Mouse (Mus musculus) neural tube, embryonic 10.5 days (tissue): ENCODE data around the gene Vwa7.
"Not testable (repeated sequence)": the region's sequence is repeated elsewhere in the genome, so short reads cannot be mapped to it uniquely, and the experiment has no call there.

ENCODE experiments used
- DNase-seq: peaks from one replicate; pipeline ENCODE4 v3.0.0-alpha.2; 2017; ENCODE audit warnings: low spot score; ENCODE audit errors: extremely low spot score

The Vwa7 gene

DNA sequence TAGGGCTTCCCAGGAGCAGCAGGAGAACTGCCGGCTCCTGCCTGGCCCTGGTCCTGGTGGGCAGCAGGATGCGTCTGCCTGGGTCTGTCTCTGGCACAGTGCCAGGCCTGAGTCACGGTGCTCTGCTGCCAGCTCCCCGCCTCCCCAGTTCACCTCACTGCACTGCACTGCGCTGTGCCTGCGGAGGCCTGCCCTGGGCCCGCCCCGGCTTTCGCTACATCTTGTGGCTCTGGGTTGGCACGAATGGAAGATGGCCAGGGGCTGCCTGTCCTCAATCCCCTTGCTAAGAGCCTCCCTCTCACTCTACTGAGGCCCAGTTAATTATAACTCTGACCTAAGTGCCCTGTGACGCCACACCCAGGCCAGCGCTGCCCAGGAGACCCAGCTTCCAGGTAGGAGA, at the start of gene Vwa7:
Vwa7 (plus strand) TSS at position 204 of the 400 bp plus-strand sequence.
- no peak for DNase-seq

DNA sequence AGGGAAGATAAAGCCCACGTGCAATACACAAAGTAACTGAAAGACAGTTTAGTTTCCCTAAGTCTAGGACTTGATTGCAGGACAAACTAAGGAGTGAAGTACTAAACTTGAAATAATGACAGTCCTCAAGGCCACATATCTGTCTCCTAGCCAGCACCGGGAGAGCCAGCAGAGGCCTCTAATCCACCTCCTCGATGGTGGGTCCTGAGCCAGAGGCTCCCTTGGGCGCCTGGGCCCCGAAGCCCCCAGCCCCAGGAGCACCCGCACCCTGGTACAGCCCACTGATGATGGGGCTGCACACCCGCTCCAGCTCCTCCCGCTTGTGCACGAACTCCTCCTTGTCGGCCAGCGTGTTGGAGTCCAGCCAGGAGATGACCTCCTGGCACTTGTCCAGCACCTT, 46.6 kb upstream of the Vwa7 start, which contains the start of gene Gm20481:
Gm20481 (plus strand) TSS at position 91 of the 400 bp plus-strand sequence.
- DNase-seq: not testable (repeated sequence)

DNA sequence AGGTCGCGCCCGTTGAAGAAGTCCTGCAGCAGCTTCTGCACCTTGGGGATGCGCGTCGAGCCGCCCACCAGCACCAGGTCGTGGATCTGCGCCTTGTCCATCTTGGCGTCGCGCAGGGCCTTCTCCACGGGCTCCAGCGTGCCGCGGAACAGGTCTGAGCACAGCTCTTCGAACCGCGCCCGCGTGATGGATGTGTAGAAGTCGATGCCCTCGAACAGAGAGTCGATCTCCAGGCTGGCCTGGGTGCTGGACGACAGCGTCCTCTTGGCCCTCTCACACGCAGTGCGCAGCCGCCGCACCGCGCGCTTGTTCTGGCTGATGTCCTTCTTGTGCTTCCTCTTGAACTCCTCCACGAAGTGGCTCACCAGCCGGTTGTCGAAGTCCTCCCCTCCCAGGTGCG, 45.5 kb upstream of the Vwa7 start:
- not testable (repeated sequence) for DNase-seq

DNA sequence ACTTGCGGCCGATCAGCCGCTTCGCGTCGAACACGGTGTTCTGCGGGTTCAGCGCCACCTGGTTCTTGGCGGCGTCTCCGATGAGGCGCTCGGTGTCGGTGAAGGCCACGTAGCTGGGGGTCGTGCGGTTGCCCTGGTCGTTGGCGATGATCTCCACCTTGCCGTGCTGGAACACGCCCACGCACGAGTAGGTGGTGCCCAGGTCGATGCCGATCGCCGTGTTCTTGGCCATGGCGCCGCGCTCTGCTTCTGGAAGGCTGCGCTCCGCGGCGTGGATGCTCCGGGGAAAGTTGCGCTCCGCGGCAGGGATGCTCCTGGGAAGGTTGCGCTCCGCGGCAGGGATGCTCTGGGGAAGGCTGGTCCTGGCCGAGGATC, 44.7 kb upstream of the Vwa7 start:
- not testable (repeated sequence) for DNase-seq

DNA sequence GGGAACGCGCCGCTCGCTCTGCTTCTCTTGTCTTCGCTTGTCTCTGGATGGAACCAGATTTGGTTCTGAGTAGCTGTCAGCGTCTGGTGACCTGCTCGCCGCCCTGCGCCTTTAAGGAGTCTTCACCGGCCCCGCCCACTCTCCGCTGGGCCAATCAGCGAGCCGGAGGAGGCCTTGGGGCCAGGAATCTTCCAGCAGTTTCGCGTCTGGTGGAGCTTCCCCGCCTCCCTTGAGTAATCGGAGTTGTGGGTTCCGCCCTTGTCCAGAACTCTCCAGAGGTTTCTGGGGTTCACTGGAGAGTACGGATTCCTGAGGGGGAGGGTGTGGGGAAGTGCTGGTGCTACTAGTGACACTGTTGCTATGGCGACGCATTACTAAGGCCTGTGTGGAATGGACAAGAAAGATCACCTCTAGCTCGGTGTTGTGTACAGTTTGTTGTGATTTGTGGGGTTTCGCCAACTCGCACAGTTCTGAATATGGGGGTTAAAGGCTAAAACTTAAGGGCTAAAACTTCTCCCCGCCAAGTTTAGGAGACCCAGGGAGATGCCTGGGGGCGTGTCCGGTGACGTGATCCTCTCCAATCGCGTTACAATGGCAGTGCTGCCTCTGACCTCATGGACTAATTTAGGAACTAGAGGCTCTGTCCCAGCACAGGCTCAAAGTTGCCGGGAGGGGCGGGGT, 44.2 kb upstream of the Vwa7 start, which contains the start of the genes Hspa1a and Hspa1l:
Hspa1a (minus strand) TSS at position 88 of the 681 bp plus-strand sequence.
Hspa1l (plus strand) TSS at position 635 of the 681 bp plus-strand sequence.
- peak; percentile 75 for DNase-seq

DNA sequence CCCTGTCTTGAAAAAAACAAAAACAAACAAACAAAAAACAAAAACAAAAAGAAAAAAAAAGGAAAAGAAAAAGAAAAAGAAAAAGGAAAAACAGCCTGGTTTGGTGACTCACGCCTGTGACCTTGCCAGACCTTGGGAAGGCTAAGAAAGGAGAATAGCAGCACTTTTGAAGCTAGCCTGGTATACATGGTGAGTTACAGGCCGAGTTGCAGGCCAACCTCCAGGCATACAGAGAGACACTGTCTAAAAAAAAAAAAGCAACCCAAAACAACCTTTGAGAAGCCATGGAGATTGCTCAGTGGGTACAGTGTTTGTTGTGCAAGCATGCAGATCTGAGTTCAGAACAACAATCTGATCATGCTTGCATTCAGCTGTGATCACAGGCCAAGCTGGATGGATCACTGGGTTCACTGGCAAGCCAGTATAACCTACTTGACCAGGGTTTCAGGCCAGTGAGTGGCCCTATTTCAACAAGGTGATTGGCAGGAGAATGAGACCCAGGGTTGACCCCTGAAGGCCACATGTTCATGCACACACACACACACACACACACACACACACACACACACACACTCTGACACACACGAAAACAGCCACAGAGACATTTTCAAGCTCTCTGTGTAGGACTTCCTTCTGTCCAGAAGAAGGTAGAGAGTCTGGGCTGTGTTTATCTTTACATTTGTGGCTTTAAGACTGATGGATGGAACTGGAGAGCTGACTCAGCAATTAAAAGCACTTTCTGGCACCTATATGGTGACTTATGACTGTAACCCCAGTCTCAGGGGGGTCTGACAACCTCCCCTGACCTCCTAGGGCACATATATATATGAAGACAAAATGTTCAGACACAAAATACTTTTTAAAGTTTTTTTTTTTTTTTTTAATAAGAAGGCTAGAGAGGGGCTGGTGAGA, 40.5 kb upstream of the Vwa7 start:
- no peak for DNase-seq

DNA sequence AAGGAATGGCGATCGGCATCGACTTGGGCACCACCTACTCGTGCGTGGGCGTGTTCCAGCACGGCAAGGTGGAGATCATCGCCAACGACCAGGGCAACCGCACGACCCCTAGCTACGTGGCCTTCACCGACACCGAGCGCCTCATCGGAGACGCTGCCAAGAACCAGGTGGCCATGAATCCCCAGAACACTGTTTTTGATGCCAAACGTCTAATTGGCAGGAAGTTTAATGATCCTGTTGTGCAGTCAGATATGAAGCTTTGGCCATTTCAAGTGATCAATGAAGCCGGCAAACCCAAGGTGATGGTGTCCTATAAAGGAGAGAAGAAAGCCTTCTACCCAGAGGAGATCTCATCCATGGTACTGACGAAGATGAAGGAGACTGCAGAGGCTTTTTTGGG, 39.4 kb upstream of the Vwa7 start:
- DNase-seq: no peak

DNA sequence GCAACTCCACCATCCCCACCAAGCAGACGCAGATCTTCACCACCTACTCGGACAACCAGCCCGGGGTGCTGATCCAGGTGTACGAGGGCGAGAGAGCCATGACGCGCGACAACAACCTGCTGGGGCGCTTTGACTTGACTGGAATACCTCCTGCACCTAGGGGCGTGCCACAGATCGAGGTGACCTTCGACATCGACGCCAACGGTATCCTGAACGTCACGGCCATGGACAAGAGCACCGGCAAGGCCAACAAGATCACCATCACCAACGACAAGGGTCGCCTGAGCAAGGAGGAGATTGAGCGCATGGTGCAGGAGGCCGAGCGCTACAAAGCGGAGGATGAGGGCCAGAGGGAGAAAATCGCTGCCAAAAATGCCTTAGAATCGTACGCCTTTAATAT, 38.1 kb upstream of the Vwa7 start:
- DNase-seq: no peak

DNA sequence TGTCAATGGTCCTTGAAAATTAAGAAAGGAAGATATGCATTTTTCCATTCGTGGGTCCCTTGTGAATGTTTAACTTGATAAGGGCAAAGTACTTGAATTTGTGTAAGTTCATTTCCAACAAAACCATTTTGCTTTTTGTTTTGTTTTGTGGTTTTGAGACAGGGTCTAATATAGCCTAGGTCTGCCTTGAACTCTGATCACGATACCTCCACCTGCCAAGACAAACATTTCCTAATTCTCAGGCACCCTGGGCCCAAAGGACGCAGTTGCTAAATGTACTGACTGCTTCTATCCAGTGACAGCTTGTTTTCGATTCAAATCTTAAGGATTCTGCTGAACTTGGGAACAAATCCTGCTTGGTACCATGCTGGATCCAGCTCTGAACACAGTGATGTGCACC, 36.7 kb upstream of the Vwa7 start:
- no peak for DNase-seq

DNA sequence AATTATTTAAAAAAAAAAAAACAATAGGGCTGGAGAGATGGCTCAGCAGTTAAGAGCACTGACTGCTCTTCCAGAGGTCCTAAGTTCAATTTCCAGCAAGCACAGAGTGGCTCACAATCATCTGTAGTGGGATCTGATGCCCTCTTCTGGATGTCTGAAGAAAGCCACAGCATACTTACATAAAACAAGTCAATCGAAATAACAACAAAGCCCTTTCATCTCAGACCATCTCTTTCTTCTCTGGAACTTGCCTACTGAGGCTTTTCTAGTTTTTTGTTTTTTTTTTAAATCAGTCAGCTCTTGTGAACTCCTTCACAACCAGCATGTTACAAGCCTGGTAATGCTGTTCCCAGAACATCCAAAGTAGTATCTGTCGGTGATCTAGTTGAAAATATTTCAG, 35.7 kb upstream of the Vwa7 start:
- no peak for DNase-seq

DNA sequence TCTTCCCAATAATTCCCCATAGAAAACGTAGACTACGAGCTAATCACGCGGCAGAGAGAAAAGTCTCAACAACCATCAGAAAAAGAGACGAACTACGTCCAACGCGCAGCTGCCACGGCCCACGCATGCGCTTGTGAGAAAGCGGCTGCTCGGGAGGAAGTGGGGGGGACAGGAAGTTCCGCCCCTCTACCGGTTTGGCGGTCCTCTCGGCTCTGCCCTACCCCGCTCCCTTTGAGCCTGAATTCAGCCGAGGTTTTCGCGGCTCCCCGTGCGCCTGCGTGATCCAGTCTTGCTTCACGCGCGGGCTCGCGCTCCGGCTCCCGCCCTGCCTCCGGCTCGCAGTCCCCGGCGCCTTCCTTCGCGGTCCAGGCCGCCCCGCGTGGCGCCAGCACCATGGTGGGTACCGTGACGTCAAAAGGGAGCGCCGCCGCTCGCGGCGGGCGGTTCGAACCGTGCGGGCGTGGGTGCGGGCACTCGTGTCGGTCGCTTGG, 34.6 kb upstream of the Vwa7 start, which contains the start of gene Lsm2:
Lsm2 (plus strand) TSS at position 173 of the 491 bp plus-strand sequence.
- DNase-seq: peak; percentile 93

DNA sequence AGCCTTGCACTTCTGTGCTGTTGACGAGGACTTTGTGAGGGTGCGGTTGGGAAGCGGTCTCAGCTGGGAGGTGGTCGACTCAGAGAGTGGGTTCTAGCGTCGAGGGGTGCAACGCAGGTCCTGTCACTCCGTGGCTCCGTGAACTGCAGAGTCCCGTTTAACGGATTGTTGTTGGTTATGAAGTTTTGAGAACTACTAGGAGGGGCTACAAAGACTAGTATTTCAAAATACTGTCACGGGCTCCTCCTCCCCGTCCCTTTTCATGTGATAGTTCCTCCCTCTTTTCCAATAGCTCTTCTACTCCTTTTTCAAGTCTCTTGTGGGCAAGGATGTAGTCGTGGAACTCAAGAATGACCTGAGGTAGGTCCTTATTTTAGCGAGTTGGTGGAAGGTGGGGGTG, 34.1 kb upstream of the Vwa7 start:
- no peak for DNase-seq

DNA sequence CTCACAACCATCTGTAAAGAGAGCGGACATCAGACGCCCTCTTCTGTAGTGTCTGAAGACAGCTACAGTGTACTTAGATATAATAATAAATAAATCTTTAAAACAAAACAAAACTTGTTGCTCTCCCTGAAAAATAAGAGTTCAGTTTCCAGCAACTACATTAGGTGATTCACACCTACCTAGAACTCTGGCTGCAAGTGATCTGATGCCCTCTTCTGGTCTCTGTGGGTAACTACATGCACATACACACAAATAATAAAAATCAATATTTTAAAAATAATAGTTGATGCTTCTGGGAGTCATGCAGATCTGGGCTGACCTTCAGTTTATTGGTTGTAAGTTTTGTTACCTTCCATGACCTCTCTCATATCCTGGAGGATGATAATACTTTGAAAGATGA, 32.2 kb upstream of the Vwa7 start:
- no peak for DNase-seq

DNA sequence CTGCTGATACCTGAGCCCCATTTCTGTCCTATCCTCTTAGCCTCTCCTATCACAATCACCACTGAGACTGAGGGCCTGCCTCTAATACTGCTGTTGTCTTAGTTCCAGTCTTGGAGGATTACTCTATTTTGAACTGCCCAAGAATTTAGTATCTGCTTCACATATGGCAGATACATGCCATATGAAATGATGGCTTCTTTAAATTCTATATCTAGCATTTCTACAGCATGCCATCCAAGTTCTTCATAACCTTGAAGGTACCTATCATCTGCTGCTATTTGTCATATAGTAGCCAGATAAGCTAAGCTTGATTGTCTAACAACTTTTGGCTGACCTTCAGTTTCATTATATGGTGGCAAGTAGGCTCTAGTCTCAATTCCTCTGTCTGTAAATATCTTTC, 21.6 kb upstream of the Vwa7 start:
- DNase-seq: no peak

DNA sequence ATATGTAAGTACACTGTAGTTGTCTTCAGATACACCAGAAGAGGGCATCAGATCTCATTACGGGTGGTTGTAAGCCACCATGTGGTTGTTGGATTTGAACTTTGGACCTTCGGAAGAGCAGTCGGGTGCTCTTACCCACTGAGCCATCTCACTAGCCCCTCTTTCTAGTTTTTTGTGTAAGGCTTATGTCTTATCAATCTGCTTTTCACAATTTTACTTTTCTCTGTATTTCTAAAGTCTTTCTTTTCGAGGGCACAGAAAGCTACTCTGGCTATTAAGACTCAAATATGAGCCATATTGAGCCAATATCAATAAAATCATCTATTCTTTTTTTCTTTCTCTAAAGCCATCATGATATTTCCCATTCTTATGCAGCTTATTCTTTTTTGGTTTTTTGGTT, 21.2 kb upstream of the Vwa7 start:
- not testable (repeated sequence) for DNase-seq

DNA sequence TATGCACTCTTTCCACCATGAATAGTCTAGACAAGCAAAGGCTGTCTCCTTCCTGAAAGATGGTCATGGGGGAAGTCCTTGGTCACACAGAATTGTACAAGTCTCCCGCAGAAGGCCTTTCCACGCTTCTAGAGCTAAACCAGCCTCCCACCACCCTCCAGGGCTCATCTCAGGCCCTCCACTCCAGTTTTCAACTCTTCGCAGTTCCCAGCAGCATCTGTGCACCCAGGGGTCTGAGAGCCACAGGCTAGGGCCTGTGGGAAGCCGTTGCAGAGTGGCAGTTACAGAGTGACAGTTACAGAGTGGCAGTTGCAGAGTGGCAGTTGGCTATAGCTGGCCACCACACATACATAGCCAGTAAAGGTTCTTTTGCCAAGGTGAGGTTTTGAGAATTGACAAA, 20.5 kb upstream of the Vwa7 start:
- not testable (repeated sequence) for DNase-seq

DNA sequence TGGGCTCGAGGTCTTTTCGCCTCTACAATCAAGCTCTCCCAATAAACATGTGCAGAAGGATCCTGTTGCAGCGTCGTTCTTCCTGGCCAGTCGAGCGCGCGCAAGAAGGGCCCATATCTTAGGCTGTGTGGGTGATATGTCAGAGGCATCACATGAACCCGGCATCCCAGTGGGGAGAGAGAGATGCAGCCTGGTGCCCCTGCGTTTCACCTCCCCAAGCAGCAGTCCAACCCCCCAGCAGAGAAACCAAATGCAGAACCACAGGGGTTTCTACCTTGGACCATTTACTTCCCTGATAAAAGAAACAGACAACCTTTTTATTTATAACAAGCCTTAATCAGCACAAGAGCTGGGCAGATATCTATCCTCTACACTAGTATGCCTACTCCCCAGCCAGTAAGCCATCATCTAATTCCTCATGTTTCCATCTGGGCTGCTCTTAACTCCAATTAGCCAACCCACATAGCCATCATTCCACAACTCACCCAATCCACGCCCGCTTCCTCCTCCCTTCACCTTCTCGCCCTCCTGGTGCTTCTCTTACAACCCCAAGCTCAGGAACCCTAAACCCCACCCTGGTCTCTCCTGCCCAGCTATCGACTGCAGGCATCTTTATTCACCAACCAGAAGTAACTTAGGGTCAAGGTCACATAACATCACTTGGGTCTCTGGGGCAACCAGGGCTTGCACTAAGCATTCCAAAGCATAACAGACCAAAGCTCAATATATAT, 19.8 kb upstream of the Vwa7 start:
- DNase-seq: no peak

DNA sequence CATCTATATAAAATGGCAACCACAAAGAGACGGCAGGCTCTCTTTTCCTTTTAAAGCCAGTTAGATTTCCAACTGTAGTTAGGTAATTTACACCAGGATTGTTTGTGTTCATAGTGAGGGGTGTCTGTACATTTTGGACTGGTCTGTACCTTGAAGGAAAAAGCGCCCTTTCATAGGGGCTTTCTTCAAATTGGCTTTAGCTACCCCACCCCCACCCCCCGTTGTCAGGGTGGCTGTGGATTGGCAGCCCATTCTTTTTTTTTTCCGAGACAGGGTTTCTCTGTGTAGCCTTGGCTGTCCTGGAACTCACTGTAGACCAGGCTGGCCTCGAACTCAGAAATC, 19.3 kb upstream of the Vwa7 start:
- no peak for DNase-seq

DNA sequence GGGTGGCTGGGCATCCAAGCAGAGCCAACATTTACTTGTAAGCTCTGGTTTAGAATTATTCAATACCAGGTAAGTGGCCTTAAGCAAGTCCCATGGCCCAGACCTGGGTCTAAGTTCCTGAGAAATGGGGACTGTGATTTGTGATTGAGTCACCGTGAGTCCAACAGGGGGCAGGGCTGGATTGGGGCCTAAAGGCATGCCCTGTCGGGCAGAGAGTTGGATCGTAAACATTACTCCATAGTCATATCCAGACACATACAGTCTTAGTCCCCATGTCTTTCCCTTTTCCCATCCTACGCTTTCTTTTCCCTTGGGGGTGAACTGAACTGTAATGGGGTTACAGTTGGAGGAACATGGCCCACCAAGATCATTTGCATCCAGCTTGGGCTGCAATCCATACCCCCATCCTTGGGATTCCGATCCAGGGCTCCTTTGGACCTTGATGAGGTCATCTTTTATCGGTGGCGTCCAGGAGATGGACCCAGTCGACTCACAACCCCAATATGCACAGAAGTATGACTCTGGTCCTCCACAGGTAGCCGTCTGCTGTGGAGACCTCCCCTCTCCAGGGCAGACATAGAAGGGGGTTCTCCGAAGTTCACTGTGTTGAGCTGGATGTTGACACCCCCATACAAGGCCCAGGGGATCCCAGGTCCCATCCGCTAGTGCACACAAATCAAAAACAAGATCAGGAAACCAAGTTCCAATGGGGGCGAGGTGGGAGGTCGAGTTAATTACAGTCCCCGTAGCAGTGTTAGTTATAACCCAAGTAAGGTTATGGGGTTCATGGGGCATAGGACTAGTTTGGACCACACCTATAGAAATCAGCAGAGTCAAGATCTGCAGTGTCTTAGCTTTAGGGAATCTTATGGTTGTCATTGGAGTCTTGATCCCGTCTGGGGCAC, 17.6 kb upstream of the Vwa7 start:
- DNase-seq: no peak

DNA sequence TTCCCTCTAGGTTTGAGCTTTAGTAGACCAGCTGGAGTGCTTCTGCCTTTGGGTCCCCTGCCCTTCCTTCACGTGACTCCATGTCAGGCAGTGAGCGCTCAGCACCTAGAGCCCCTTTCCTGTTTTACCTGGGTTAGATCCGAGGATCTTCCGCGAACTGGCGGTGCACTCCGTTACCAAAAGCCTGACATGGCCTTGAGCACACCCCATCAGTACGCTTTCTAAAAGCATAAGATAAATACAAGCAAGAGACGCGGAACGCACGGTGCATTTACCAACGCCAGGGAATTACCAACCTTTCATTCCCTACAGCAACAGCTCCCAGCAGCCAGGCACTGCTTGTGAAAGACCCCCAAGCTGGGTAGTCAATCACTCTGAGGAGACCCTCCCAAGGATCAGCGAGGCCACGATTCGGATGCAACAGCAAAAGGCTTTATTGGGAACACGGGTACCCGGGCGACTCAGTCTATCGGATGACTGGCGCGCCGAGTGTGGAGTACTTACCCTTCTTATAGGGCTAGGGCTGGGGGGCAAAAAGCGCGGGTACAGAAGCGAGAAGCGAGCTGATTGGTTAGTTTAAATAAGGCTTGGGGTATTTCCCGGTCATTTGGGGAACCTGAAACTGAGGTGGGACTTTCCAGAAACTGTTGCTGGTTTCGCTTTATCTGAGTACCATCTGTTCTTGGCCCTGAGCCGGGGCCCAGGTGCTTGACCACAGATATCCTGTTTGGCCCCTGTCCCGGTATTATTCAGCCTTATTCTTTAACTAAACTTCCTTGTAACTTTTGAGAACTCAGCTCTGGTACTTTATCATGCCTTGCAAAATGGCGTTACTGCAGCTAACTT, 16.3 kb upstream of the Vwa7 start:
- peak; percentile 57 for DNase-seq
